Mouse (Mus musculus): Measurements from ENCODE around the gene Ets1.

DNA sequence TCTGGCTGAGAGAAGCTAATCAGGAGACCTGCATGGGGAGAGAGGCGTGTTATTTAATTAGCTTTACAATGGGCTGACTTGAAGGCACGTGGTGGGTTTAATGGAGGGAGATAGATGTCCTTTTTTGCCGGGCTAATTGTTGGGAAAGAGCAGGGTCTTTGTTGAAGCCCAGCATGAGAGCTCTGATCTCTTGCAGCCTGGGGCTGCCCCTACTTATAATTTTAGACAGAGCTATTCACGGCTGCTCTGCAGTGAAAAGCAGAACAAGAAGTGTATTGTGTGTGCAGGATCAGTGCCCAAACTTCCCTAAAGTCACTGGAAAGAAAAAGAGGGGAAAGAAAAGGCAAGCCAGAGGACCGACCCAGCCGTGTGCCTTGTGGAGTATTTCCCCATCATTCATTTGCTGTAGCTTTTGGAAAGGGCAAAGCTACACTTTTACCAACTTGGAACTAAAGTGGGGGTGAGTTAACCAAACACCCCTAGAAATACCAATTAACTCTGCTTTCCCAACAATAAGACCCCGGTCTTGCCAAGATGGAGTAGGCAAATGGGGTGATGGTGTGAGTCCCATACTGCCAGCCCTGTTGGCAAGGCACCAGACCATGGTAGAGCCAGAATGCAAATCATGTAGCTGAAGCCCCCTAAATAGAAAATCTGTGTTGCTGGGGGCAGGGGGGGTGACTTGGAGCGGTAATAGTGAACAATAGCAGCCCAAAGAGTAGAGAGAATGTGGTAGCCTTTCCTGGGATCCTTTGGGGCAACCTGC lies 50.0 kb downstream of the Ets1 start:
- TF ChIP-seq CTCF (IDR thresholded peaks at IDR 0.05) (no peak), EP300 (IDR thresholded peaks at IDR 0.05) (no peak)
